Mouse (Mus musculus) heart, postnatal 36 days (tissue): ENCODE results near the gene Card19. TPM values are rescaled to one million over a fixed set of nuclear protein-coding genes. Genes with fewer than 3 reads are reported as not detected.

Experiments used
- DNase-seq, 2 experiments: peaks; one replicate each; pipeline ENCODE4 v3.0.0; 2021 to 2022
- intact Hi-C: fragments of 180-260 bp; cut with DNase I; formaldehyde crosslinking; loops from one replicate; pipeline ENCODE4 v1.15.1; 2025
- total RNA-seq, 2 experiments: library from RNA; stranded (reverse); gene quantifications; 2 replicates each; pipeline ENCODE4 v1.2.3; 2021

Card19 gene
- total RNA-seq, 2 experiments from 2014 or later: 152 to 164 TPM

DNA sequence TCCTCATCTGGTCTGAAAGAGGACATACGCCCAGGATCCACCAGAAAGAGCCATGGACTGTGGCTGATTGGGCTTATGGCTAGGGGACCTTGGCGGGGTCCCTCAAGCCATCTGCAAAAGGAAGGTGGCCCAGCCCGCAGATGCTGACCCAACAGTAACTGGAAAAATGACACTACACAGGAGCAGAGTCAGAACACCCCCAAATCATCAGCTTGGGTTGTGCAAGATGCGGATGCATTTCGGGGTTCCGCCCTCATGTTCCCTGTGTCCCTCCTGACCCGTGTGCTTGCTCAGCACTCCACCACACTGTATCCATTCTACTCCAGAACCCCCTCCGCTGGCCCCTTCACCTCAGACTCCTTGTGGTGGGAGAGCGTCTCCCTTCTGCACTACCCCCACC, 17.1 kb downstream of the Card19 start:
- DNase-seq: no peak
- intact Hi-C loops: no loop called here

DNA sequence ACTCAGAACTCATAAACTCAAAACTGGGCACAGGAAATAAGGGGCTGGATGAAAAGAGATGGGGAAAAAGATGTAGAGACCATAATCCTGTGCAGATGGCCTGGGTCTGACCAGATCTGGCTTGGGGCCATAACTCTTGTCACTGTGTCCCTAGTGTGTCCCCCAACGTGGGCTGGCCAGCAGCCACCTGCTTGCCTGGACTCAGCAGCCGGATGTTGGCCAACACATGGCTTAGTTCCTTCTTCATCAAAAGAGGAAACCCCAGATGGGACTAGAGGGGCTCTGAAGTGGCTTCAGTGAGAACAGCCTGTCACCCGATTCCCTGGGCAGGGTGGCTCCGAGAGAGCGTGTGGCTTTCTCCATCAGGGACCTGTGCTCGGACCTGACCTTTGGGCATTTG, 19.1 kb downstream of the Card19 start:
- intact Hi-C loops: no loop called here
- DNase-seq: peak; percentile 37 to 42

DNA sequence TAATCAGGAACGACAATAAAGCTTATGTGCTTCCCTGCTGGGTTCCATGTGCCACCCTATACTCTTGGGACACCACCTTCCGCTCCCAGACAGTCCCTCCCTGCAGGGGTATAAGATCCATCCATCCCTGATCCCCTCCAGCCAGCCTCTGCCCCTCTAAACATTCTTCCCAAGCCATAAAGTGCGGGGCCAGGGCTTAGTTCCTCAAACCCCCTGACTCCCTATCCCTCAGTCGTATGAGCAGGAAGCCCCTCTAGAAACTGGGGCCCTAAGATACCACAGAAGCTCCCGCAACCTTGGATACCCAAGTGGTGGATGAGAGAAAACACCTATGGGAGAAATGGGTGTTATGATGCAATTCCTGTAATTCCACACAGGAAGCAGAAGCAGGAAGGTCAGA, 19.6 kb downstream of the Card19 start:
- no peak for DNase-seq
- intact Hi-C loops: no loop called here

DNA sequence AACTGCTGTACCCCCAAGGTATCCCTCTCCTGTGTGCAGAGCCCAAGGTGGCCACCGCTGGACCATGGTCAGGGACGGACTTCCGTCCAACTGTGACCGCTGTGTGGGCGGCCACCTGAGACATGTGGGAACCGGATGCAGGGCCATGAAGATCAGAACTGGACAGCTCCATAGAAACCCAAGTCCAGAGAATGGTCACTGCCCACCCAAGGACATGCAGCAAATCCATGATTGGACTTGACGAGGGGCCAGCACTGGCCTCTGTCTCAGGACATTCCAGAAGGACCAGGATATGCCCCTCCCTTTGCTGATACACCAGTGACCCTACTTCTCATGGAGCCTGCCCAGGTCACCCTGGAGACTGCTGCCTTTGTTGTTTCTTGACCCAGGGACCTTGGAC, 20.2 kb downstream of the Card19 start:
- no peak for DNase-seq
- intact Hi-C loops: no loop called here

DNA sequence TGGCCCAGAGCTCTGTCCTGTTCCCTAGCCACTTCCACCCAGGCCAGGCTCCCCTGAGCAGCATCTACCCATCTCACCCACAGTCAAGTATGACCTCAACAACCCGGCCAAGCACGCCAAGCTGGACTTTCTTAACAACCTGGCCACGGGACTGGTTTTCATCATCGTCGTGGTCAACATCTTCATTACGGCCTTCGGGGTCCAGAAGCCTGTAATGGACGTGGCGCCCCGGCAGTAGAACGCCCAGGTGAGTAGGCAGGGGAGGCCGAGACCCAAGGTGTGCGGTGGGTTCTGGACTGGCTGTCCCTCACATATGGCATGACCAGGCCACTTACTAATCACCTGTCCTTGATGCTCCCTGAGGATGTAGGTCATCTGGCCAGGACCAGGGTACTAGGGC, 21.0 kb downstream of the Card19 start:
- intact Hi-C loops: no loop called here
- DNase-seq: no peak

DNA sequence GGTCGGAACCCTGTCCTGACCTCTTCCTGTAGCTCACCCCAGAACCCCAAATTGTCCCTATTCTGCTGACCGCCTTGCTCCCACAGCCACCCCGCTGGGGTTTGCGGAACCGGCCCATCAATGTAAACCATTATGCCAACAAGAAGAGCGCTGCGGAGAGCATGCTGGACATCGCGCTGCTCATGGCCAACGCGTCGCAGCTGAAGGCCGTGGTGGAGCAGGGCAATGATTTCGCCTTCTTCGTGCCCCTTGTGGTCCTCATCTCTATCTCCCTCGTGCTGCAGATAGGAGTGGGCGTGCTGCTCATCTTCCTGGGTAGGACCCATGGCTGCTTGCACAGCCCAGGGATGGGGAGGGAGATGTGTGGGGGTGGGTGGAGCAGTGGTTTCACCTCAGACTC, 22.2 kb downstream of the Card19 start:
- DNase-seq: no peak
- intact Hi-C loops: no loop called here

DNA sequence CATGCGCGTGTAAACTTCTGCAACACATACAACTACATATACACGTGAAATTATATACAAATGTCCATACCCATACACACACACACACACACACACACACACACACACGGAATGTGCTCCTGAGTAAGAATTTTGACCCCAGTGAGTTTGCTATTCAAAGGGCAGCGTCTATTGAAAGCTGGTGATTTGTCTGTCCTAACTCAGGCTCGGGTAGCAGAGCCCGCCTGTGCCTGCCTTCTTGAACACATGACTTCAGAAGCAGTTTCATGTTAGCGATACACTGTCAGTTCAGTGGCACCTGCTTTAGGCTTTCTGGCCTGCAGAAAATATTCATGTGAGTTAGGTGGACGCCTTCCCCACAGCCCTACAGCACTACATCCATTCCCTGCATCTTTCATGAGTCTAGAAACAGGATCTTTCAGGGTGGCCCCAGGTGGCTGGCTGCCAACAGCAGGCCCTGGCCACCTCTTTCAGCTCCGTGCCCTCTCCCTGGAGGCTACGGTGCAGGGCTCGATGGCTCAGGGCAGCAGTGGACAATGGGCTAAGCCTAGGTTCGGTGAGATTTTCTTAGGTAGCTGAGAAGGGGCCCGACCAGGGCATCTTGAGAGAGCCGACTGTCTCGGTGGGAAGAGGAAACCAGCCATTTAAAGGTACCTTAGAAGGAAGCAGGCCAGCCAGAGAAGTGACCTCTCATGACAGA, 23.5 kb downstream of the Card19 start:
- no peak for DNase-seq
- intact Hi-C loops: no loop called here

DNA sequence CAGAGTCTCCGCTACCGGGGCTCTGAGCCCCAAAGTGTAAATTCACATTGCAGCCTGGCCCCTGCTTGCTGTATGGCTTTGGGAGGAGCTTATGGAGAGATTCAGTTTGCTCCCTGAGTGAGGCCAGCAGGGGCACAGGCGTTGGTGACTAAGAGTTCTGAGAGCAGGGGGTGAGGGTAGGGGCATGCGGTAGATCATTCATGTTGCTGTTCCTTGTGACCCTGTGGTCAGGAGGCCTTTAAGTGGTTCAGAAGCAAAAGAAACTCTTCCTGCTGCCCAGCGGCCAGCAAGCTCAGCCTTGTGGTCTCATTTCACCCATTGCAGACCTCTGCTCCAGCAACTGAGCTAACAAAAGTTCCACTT, 24.2 kb downstream of the Card19 start:
- DNase-seq: no peak
- intact Hi-C loops: no loop called here

DNA sequence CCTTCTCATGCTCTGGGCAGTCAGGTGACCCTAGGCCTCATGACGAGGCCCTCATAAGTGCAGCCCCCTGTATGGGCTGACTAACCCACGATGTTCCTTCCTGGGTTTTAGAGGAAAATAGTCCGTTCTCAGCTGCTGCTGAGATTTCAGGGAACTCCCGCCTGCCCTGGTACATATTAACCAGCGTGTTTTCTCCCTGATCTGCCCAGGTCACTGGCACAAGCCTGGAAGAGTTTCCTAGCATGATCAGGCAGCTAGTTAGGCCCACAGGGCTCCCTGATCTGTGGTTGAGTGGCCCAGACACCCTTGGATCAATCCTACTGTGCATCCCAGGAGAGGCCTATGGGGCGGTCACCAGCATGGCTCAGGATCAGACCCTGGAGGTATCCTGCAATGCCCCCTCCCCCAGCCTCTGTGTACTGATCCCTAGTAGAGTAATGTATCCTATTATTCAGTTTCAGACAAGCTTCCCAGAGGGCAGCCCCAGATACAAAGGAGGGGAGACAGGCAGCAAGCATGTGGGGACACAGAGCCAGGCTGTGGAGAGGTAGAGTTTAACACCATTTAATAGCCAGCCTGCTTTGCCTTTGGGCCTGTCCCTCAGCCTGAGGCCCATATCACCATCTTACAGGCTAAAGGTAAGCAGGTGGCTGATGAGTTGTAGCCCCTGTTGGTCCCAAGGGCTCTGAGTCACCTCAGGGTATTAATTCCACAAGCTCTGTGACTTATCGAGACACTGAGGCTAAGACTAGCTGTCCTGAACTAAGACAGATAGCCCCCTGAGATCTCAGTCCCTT, 24.8 kb downstream of the Card19 start:
- intact Hi-C loops: loop anchor here (1.0 kb wide), 1 partner anchor 23 kb away; no protein-coding TSS in a partner anchor
- no peak for DNase-seq

DNA sequence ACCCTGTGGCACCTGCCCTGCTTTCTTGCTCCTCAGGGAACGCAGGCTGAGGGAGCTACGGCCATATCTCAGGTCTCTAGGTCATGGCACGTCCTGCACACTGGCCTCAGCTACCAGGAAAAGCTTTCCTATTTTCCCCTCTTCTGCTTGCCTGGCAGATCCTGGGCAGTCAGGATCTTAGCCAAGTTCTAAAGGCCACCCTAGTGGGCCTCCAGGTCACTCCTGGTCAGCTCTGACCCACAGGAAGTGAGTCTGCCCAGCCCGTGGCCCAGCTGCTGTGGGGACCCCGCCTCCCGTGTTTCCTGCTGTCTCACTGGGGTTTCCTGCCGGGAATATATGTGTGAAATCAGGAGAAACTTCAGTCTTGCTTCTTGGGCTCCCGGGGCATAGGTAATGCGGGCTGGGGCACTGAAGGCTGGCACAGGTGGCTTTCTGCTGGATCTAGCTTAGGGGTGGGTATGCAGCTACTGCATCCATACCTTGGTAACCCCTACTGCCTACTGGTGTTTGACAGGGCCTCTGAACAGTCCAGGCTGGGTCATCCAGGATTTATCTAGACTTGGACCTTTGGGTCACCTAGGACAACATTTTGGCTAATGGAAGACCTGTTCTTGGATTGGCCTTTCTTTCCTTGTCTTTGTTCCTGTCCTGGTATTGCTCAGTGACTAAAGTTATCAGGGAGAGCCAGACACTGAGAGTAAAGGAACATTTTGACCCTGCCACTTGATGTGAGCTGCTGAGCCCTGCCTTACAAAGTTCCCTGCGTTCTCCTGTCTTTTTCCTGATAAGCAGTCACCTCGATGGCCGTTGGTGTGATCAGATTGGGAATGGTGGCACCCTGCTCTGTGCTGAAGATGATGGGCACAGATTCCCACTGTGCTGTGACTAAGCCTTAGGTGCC, 25.6 kb downstream of the Card19 start:
- intact Hi-C loops: loop anchor here (1.0 to 5.0 kb wide), 2 partner anchors 24 to 323 kb away; no protein-coding TSS in a partner anchor
- peak; percentile 52 to 65 for DNase-seq

DNA sequence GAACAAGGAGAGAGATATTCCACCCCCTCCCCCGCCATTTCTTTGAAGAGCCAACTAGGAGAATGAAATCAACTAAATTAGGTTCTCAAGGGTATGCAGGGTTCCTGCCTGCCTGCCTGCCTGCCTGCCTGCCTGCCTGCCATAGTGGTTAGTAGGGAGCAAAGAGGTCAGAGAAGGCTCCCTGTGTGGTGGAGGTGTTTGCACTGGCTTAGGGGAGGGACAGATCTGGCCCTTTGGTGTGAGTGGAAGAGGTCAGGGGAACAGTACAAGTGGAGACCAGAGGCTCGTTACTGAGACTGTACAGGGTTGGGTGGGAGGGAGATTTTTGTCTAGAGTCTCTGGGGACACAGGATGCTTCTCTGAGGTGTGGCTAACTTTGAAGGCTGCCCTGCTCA, 26.9 kb downstream of the Card19 start:
- no peak for DNase-seq
- intact Hi-C loops: loop anchor here (5.0 kb wide), 1 partner anchor 322 kb away; no protein-coding TSS in a partner anchor

DNA sequence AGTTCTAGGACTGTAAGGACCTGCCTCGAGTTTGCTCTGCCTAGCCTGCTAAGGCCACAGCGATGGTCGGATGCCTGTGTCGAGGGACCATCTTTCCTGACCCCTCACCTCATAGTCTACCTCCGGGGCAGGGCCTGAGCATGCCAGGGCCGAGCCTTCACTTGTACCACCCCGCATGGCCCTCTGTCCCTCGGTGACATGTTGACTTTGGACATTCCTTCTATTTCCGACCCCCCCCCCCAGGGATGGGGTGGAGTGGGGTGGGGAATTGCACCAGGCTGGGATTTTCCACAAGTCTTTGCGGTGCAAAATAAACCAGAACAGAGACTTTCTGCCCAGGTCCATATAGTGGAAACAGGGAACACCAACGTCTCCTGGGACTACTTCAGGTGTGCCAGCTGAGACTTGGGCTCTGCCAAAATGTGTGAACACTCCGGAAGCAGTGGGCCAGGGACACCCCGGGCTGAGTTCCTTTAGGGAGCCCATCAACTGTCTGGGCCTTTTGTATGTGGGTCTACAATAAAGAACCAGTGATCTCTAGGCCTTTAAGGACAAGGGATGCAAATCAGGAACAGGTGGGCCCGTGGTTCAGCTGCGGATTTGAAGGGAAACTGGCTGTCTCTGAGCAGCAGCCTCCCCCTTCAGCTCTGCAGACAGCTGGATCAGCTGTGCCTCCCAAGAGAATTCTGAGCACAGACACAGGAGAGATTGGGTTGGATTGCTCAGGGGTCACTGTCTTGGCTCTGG, 27.4 kb downstream of the Card19 start:
- no peak for DNase-seq
- intact Hi-C loops: loop anchor here (5.0 kb wide), 1 partner anchor 321 kb away; no protein-coding TSS in a partner anchor

DNA sequence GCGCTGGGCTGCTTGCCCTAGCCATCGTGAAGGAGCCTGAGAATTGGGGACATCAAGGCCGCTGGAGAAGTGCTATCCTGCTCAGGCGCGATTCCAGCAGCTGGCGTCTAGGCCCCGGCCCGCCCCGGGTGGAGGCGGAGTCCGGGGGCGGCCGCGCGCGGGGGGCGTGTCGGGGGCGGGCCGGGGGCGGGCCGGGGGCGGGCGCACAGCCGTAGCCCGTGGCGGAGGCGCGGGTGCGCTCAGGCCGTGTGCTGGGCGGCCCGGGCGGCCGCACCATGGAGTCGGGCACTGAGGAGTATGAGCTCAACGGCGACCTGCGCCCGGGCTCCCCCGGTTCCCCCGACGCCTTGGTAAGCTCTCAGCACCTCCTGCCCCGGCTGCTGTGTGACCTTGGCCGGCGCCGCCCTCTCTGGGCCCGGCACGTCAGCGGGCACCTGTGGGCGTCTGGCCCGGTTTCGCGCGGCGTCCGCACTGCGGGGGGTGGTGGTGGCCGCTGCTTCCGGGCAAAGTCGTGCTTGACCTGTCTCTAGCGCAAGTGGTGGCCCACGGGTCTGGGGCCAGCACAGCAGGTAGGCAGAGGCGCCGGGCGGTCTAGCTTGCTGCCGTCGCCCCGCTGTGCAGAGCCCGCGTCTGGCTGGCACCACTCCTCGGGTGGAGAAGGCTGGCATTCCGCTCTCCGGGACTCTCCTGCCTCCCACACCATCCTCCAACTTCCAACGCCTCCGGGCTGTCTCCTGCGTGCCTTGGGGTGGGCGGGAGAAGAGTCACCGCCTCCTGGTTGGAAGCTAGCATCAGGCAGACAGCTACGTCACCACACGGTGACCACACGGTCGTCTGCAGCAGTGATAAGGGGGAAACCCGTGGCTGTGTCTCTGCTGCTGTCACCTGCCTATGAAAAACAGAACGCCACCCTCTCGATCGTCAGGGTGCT, 28.3 kb downstream of the Card19 start, which contains the start of gene Ninj1:
Ninj1 (plus strand) TSS at position 198 of the 931 bp plus-strand sequence.
- peak; percentile 85 to 90 for DNase-seq
- intact Hi-C loops: loop anchor here (5.0 kb wide), 1 partner anchor 320 kb away; no protein-coding TSS in a partner anchor

DNA sequence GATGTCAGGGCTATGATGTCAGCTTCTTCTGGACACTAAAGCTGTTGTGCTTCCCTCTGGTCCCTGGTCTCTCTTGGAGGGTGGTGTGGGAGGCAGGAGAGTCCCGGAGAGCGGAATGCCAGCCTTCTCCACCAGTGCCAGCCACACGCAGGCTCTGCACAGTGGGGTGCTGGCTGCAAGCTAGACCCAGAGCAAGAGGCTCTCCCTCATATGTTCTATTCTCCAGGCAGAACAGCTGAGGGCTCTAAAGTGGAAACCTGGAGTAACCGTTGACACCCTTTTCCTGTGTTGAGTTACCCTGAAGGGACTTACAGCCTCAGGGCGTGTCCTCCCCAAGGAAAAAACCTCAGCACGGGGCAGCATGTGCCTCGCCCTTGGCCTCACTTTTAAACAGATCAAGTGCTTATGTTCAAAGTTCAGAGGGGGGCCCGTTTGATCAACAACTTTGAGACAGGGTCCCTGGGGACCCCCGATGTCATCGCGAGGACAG, 29.0 kb downstream of the Card19 start:
- DNase-seq: no peak
- intact Hi-C loops: loop anchor here (5.0 kb wide), 1 partner anchor 320 kb away; no protein-coding TSS in a partner anchor

DNA sequence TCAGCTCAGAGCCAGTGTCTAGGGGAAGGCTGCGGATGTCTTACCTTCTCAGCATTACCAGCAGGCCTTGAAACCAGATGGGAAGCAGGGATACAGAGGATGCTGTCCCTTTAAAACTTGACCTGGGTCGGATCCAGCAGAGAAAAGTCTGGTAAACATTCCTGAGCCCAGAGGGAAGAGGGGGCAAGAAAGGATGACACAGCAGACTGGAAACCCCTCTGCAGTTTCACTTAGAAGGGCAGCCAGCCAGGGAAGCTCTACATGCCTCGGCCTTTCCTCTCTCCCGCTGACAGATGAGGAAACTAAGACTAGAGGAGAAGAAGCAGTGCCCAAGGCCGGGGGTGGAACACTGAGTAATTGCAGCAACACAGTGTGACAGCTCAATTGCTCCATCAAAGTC, 32.2 kb downstream of the Card19 start:
- intact Hi-C loops: no loop called here
- no peak for DNase-seq

DNA sequence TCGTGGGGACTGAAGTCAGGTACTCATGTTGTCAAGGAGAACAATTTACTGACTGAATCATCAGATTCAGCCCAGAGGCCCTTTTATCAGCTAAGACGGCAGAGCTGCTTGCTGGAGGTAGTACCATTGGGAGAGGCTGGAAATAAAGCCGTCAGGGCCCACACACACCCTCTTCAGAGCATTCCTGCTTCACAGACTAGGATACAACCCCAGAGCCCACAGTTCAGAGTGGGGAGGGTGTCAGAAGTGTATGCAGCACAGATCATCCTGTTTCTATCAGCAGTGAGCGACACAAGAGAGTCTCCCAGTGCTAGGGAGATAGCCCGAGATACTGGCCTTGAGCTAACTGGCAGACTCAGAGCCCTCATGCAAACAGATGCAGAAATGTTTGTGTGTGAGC, 32.7 kb downstream of the Card19 start:
- intact Hi-C loops: no loop called here
- no peak for DNase-seq

DNA sequence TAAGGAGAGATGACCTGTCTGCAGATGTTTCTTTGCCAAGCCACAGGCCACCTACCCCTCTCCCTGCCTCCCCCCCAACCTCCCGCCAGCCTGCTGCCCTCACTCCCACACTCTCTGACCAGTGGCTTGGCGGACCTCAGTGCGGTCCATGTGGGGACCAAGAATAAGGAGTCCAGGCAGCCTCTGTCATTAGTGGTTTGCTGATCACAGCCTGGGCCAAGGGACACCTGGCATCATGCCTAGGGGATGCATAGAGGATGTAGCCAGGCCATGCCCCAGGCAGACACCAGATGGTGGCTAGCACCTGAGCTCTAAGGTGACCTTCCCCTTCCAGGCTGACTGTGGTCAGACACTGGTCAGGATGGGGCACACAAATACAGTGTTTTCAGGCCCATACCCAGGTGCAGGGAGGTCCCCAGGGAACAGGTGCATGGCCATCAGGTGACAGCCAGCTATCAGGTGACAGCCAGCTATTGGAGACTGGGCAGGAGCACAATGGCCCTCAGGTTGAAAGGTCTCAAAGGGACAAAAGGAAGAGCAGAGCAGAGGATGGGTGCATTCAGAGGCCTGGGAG, 34.3 kb downstream of the Card19 start:
- DNase-seq: no peak
- intact Hi-C loops: no loop called here

DNA sequence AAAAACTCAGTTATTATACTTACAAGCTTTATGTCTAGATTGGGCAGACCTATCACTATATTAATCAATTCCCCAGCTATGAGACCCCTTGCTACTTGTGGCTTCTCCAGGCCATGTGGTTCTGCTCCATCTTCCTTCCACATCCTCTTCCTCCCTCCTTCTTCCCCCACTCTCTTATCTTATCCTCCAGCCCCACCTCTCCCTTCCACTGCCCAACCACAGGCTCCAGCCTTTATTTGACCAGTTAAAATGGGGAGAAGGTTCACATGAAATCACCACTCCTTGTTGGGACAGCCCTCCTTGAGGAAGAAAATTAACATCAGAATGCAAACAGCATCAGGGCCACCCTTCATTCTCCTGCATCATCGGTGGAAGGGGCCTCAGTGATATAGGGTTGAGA, 35.1 kb downstream of the Card19 start:
- no peak for DNase-seq
- intact Hi-C loops: no loop called here
